Mouse (Mus musculus) testis, postnatal 10 days (tissue): ENCODE data around the gene Chad.

Experiments used
- DNase-seq: peaks from one replicate; pipeline ENCODE4 v3.0.0; 2021; ENCODE audit warnings: low spot score

The Chad gene

GRCm38 (mm10) chr11:94564437-94565150, at the start of gene Chad:
TSS of gene Chad (plus strand) at chr11:94565047.
- DNase-seq, result peak; percentile 79

GRCm38 (mm10) chr11:94521219-94521843, 43.5 kb upstream of the Chad start, which contains the start of gene Mycbpap:
TSS of gene Mycbpap (minus strand) at chr11:94521742.
- DNase-seq, result peak; percentile 69

- no peak for DNase-seq
Observed at GRCm38 (mm10) chr11:94526171-94526879, 38.5 kb upstream of the Chad start.

GRCm38 (mm10) chr11:94528879-94529278, 36.0 kb upstream of the Chad start:
- DNase-seq, result no peak

GRCm38 (mm10) chr11:94533171-94533570, 31.7 kb upstream of the Chad start:
- DNase-seq, result no peak

- no peak for DNase-seq
Observed at GRCm38 (mm10) chr11:94538733-94539292, 26.0 kb upstream of the Chad start.

GRCm38 (mm10) chr11:94539761-94540160, 25.1 kb upstream of the Chad start:
- DNase-seq, result no peak

GRCm38 (mm10) chr11:94542400-94542799, 22.4 kb upstream of the Chad start:
- DNase-seq, result no peak

- no peak for DNase-seq
Observed at GRCm38 (mm10) chr11:94543344-94543743, 21.5 kb upstream of the Chad start.

GRCm38 (mm10) chr11:94543932-94544331, 20.9 kb upstream of the Chad start:
- DNase-seq, result peak; percentile 97

- DNase-seq, result no peak
Observed at GRCm38 (mm10) chr11:94544422-94544821, 20.4 kb upstream of the Chad start.

- DNase-seq, result no peak
Observed at GRCm38 (mm10) chr11:94546381-94546780, 18.5 kb upstream of the Chad start.

- DNase-seq, result no peak
Observed at GRCm38 (mm10) chr11:94547271-94547670, 17.6 kb upstream of the Chad start.

GRCm38 (mm10) chr11:94548041-94548784, 16.6 kb upstream of the Chad start:
- peak; percentile 75 for DNase-seq

- peak; percentile 98 for DNase-seq
Observed at GRCm38 (mm10) chr11:94548888-94549690, 15.8 kb upstream of the Chad start, which contains the start of gene Rsad1. TSS of gene Rsad1 (minus strand) at chr11:94549255.

- DNase-seq, result no peak
Observed at GRCm38 (mm10) chr11:94549691-94550441, 15.0 kb upstream of the Chad start.

GRCm38 (mm10) chr11:94550442-94550744, 14.5 kb upstream of the Chad start:
- DNase-seq, result no peak

GRCm38 (mm10) chr11:94558226-94558625, 6.6 kb upstream of the Chad start:
- no peak for DNase-seq

- no peak for DNase-seq
Observed at GRCm38 (mm10) chr11:94563383-94563782, 1.5 kb upstream of the Chad start.

- DNase-seq, result no peak
Observed at GRCm38 (mm10) chr11:94563821-94564220, 1.0 kb upstream of the Chad start.

GRCm38 (mm10) chr11:94565151-94565479, 268 bp downstream of the Chad start:
- DNase-seq, result no peak
